Mouse (Mus musculus) hindbrain, embryonic 14.5 days (tissue): Measurements from ENCODE around the gene Pxn. TPM values are rescaled to one million over a fixed set of nuclear protein-coding genes. Genes with fewer than 3 reads are reported as not detected.

Experiments
- ATAC-seq: fragments of 200-750 bp; cut with Nextera tagmentation; 2 replicates; pipeline ENCODE4 v1.8.0; 2017; ENCODE audit warnings: moderate number of reproducible peaks, mild to moderate bottlenecking, moderate TSS enrichment, moderate library complexity; ENCODE audit not compliant: low FRiP score
- DNase-seq: peaks from one replicate; pipeline ENCODE4 v3.0.0-alpha.2; 2015; ENCODE audit warnings: low spot score
- H3K27ac ChIP-seq: fragments of 300-500 bp; sonication (generic); 2 replicates; pipeline ENCODE4 v1.5.1; 2014; ENCODE audit warnings: mild to moderate bottlenecking, moderate library complexity
- H3K27me3 ChIP-seq: fragments of 300-500 bp; sonication (generic); 2 replicates; pipeline ENCODE4 v1.6.1; 2014; ENCODE audit warnings: mild to moderate bottlenecking, low read length, mixed read lengths; ENCODE audit not compliant: control insufficient read depth, insufficient read depth
- H3K36me3 ChIP-seq: fragments of 300-500 bp; sonication (generic); replicated peaks from 2 replicates; pipeline ENCODE4 v1.6.1; 2014; ENCODE audit not compliant: control insufficient read depth, insufficient read depth
- H3K4me1 ChIP-seq: fragments of 300-500 bp; sonication (generic); replicated peaks from 2 replicates; pipeline ENCODE4 v1.6.1; 2014; ENCODE audit warnings: antibody characterized with exemption, low read length, mixed read lengths; ENCODE audit not compliant: control insufficient read depth, insufficient read depth
- H3K4me2 ChIP-seq: fragments of 300-500 bp; sonication (generic); replicated peaks from 2 replicates; pipeline ENCODE4 v1.6.1; 2014; ENCODE audit warnings: mild to moderate bottlenecking, moderate library complexity
- H3K4me3 ChIP-seq: fragments of 300-500 bp; sonication (generic); replicated peaks from 2 replicates; pipeline ENCODE4 v1.5.1; 2014; ENCODE audit warnings: mild to moderate bottlenecking, low read length
- H3K9ac ChIP-seq: fragments of 300-500 bp; sonication (generic); 2 replicates; pipeline ENCODE4 v1.6.1; 2014
- H3K9me3 ChIP-seq: fragments of 300-500 bp; sonication (generic); 2 replicates; pipeline ENCODE4 v1.6.1; 2016; ENCODE audit warnings: low read length; ENCODE audit not compliant: control insufficient read depth
- WGBS: fragments of 180-500 bp; shearing (Covaris S2); extraction: QIAGEN DNeasy Blood & Tissue Kit; methylation state at CpG from one replicate; pipeline ENCODE4 v1.1.7; 2014; 5-methylcytosine and 5-hydroxymethylcytosine counted together
- polyA plus RNA-seq: library from polyadenylated mRNA; unstranded; fragments of >200 nt; fragmentation: Nextera tagmentation; extraction: Ambion mirVana; gene quantifications from 2 replicates; pipeline ENCODE4 v1.2.1, GENCODE M21; 2014

The Pxn gene
- 11.3 and 12.2 TPM in 2 replicates for polyA plus RNA-seq

- H3K4me3 ChIP-seq = peak within 1 kb of the TSS; percentile 80
- peak within 1 kb of the TSS; percentile 63 for H3K4me2 ChIP-seq
- WGBS = under 1% methylated on average over 57 of the region's 74 CpGs
- no peaks in the 10 kb centered on the region for H3K36me3 ChIP-seq
- DNase-seq = peak; percentile 92
- H3K9me3 ChIP-seq = no peaks in the 10 kb centered on the region
- peak within 1 kb of the TSS; percentile 84 for H3K9ac ChIP-seq
- peak; percentile 74 for ATAC-seq
- H3K27me3 ChIP-seq = no peaks in the 10 kb centered on the region
- peaks cover 33% of the 10 kb centered on the region for H3K4me1 ChIP-seq
- no peak within 1 kb of the TSS for H3K27ac ChIP-seq
These were observed at the start of gene Pxn for GRCm38 (mm10) chr5:115506454-115507201. Gene Pxn (plus strand): TSS chr5:115506676.

- H3K27me3 ChIP-seq = no peaks in the 10 kb centered on the region
These were observed 47.6 kb upstream of the Pxn start for GRCm38 (mm10) chr5:115458918-115459317.

GRCm38 (mm10) chr5:115464408-115465115 is 41.9 kb upstream of the Pxn start:
- ATAC-seq (no peak), DNase-seq (no peak)
- WGBS = 77% methylated on average over 18 of the region's 18 CpGs
- no peak overlapping the region for H3K4me2 ChIP-seq
- H3K9me3 ChIP-seq = no peaks in the 10 kb centered on the region
- no peaks in the 10 kb centered on the region for H3K4me1 ChIP-seq
- no peak overlapping the region for H3K9ac ChIP-seq
- no peak overlapping the region for H3K27ac ChIP-seq
- no peak overlapping the region for H3K4me3 ChIP-seq
- no peaks in the 10 kb centered on the region for H3K36me3 ChIP-seq
- H3K27me3 ChIP-seq = no peaks in the 10 kb centered on the region

More at GRCm38 (mm10) chr5:115458918-115459317, 47.6 kb upstream of the Pxn start:
- 69% methylated on average over 13 of the region's 13 CpGs for WGBS
- Histone ChIP-seq H3K4me3 (no peak overlapping the region), H3K36me3 (peaks cover 9% of the 10 kb centered on the region), H3K27ac (no peak overlapping the region), H3K4me2 (no peak overlapping the region), H3K9ac (no peak overlapping the region), H3K9me3 (no peaks in the 10 kb centered on the region), H3K4me1 (no peaks in the 10 kb centered on the region)
- ATAC-seq (no peak), DNase-seq (no peak)

GRCm38 (mm10) chr5:115465642-115466420 is 40.6 kb upstream of the Pxn start, which contains the start of gene Pla2g1b:
Gene Pla2g1b (plus strand): TSS chr5:115466262.
- ATAC-seq = no peak
- Histone ChIP-seq H3K36me3 (no peaks in the 10 kb centered on the region), H3K4me2 (no peak within 1 kb of the TSS), H3K27me3 (no peaks in the 10 kb centered on the region), H3K4me1 (no peaks in the 10 kb centered on the region), H3K27ac (no peak within 1 kb of the TSS), H3K9me3 (no peaks in the 10 kb centered on the region), H3K4me3 (no peak within 1 kb of the TSS), H3K9ac (no peak within 1 kb of the TSS)
- WGBS = 50% methylated on average over 9 of the region's 9 CpGs
- no peak for DNase-seq

GRCm38 (mm10) chr5:115469791-115470190 is 36.7 kb upstream of the Pxn start:
- no peak overlapping the region for H3K4me3 ChIP-seq
- H3K36me3 ChIP-seq = no peaks in the 10 kb centered on the region
- H3K9ac ChIP-seq = no peak overlapping the region
- H3K27me3 ChIP-seq = no peaks in the 10 kb centered on the region
- H3K4me1 ChIP-seq = no peaks in the 10 kb centered on the region
- ATAC-seq (no peak), DNase-seq (no peak)
- no peaks in the 10 kb centered on the region for H3K9me3 ChIP-seq
- H3K27ac ChIP-seq = no peak overlapping the region
- 64% methylated on average over 6 of the region's 6 CpGs for WGBS
- H3K4me2 ChIP-seq = no peak overlapping the region

- Histone ChIP-seq H3K27me3 (no peaks in the 10 kb centered on the region), H3K4me3 (no peak overlapping the region), H3K9ac (no peak overlapping the region), H3K36me3 (no peaks in the 10 kb centered on the region), H3K4me2 (peak overlapping the region; percentile 23; the same call in 1 of the 2 replicates), H3K4me1 (0 out of 2 replicates have a peak, but pooled peaks cover 4% of the 10 kb centered on the region), H3K9me3 (no peaks in the 10 kb centered on the region), H3K27ac (no peak overlapping the region)
- DNase-seq (peak; percentile 81), ATAC-seq (no peak)
- 32% methylated on average over 20 of the region's 20 CpGs for WGBS
These were observed 35.5 kb upstream of the Pxn start for GRCm38 (mm10) chr5:115470766-115471531.

- no peak overlapping the region for H3K4me3 ChIP-seq
- no peak for ATAC-seq
These were observed 33.3 kb upstream of the Pxn start for GRCm38 (mm10) chr5:115473191-115473590.

GRCm38 (mm10) chr5:115474174-115474828 is 32.2 kb upstream of the Pxn start:
- no peak for ATAC-seq
- WGBS = 78% methylated on average over 22 of the region's 22 CpGs
- no peaks in the 10 kb centered on the region; the same call in 1 of the 2 replicates for H3K36me3 ChIP-seq

More at GRCm38 (mm10) chr5:115473191-115473590, 33.3 kb upstream of the Pxn start:
- H3K4me1 ChIP-seq = 0 out of 2 replicates have a peak, but pooled peaks cover 4% of the 10 kb centered on the region
- H3K27ac ChIP-seq = no peak overlapping the region
- WGBS = 80% methylated on average over 10 of the region's 10 CpGs
- H3K4me2 ChIP-seq = no peak overlapping the region
- H3K36me3 ChIP-seq = no peaks in the 10 kb centered on the region; the same call in 1 of the 2 replicates
- no peaks in the 10 kb centered on the region for H3K27me3 ChIP-seq
- no peak overlapping the region for H3K9ac ChIP-seq
- DNase-seq = no peak
- no peaks in the 10 kb centered on the region for H3K9me3 ChIP-seq

More at GRCm38 (mm10) chr5:115474174-115474828, 32.2 kb upstream of the Pxn start:
- Histone ChIP-seq H3K9me3 (no peaks in the 10 kb centered on the region), H3K9ac (no peak overlapping the region), H3K27me3 (no peaks in the 10 kb centered on the region), H3K27ac (no peak overlapping the region), H3K4me2 (no peak overlapping the region), H3K4me3 (no peak overlapping the region), H3K4me1 (0 out of 2 replicates have a peak, but pooled peaks cover 4% of the 10 kb centered on the region)
- DNase-seq = no peak
